Mouse (Mus musculus) duodenum, adult 2 months (tissue): ENCODE results near the gene Fas. TPM values are rescaled to one million over a fixed set of nuclear protein-coding genes. Genes with fewer than 3 reads are reported as not detected.

Experiments
- polyA plus RNA-seq: library from polyadenylated mRNA; depleted of rRNA; stranded (reverse); fragments of >200 nt; gene quantifications from 2 replicates; pipeline ENCODE4 v1.2.3, GENCODE M21; 2012; ENCODE audit warnings: low replicate concordance; rRNA removed

Gene Fas
- polyA plus RNA-seq, result 0.41 and 1.00 TPM in 2 replicates

DNA sequence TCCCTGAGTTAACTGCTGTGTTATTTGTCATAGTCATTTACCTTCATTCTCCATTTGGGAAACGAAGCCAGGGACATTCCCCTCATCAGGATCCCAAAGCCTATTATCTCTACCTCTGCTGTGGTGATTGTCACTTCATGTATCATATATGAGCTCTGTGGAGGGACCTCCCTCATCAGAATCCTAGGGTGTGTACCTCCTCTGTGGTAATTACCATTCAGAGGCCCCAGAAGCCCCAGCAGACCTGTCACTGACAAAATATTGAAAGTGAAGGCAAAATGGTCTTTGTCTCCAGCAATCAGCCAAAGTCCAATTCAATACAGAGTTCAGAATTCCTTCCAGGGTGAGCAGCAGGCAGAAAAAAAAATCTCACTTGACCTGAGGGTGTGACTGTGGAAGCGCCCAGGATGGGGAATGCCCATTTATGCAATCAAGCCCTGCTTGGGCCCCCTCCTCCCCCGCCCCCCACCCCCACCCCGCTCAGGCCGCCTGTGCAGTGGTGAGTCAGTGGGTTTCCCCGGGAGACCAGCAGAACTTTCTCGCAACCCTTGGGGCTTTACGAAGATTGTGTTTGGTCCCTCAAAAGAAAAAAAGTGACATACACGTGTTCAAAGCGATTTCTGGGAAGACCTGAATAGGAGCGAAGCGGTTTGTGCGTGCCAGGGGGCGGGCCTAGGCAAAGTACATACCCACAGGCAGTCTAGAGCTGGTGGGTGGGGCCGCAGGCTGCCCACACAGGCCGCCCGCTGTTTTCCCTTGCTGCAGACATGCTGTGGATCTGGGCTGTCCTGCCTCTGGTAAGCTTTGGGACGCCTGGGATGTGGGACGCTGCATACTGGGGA lies at the start of gene Fas:
Gene Fas, plus strand, starts transcription at position 719 of the 842 bp plus-strand sequence.

DNA sequence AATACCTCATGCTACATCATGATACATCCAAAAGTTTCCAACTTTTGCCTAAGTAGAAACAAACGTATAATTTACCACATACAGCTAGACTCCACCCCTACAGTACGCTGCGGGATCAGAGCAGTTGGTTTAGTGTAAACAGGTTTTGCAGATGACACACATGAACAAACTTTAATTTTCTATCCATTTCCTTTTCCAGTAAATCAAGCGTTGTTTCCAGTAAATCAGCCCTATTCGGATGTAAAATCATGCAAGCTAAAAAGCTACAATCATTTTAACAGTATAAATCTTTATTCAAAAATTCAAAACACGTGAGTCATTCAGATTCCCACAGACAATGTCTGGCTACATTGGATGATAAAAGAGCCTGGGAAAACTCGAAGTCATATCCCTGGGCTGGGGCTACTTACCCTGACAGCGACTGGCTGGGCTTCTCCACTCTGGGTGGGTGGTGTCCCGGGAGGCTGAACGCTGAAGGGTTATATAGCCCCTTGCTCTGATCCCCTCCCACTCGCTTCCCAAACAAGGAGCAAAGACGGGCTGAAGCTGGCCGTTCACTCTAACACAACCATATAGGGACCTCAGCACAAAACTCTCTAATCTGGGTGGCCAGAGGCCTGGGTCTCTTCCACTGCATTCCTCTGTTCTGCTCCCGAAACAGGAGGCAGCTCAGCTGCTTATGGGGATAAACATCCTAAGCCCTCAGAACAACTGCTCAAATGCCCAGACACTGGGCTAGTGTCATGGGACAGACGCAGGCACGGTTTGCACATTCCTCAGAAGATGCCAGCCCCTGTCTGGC lies 35.4 kb upstream of the Fas start, which contains the start of gene Acta2:
Gene Acta2, minus strand, starts transcription at position 711 of the 802 bp plus-strand sequence.

Other genes starting within 250 kb of the Fas start
- not detected in 2 replicates for gene Lipn, start 223.3 kb upstream of the Fas start, polyA plus RNA-seq
- not detected in 2 replicates for gene Lipm, start 189.7 kb upstream of the Fas start, polyA plus RNA-seq
- gene Ankrd22, start 124.6 kb upstream of the Fas start, polyA plus RNA-seq, result 0.32 TPM in 1 of 2 replicates, not detected in the other
- gene Stambpl1, start 98.4 kb upstream of the Fas start, polyA plus RNA-seq, result 3.4 and 4.3 TPM in 2 replicates
- gene Acta2, start 35.1 kb upstream of the Fas start, polyA plus RNA-seq, result 381 and 472 TPM in 2 replicates
- 7.0 and 8.7 TPM in 2 replicates for gene Ch25h, start 184.5 kb downstream of the Fas start, polyA plus RNA-seq
- gene Lipa, start 236.8 kb downstream of the Fas start, polyA plus RNA-seq, result 14.6 and 22.6 TPM in 2 replicates